Mouse (Mus musculus) E14TG2a.4 (cell line): ENCODE results near the gene Slc29a1.

ENCODE experiments used
- H3K27me3 ChIP-seq: 2 replicates; pipeline ENCODE4 v1.6.1; 2014; ENCODE audit warnings: low read length, control low read depth; ENCODE audit not compliant: insufficient read depth
- H3K36me3 ChIP-seq: 2 replicates; pipeline ENCODE4 v1.6.1; 2014; ENCODE audit warnings: low read length, control low read depth; ENCODE audit not compliant: insufficient read depth
- H3K4me1 ChIP-seq: replicated peaks from 2 replicates; pipeline ENCODE4 v1.6.1; 2014; ENCODE audit warnings: low read depth, low read length, control low read depth
- H3K4me3 ChIP-seq: replicated peaks from 2 replicates; pipeline ENCODE4 v1.5.1; 2014; ENCODE audit warnings: mild to moderate bottlenecking, low read length
- H3K9me3 ChIP-seq: 2 replicates; pipeline ENCODE4 v1.6.1; 2014; ENCODE audit warnings: low read length, control low read depth
- CTCF ChIP-seq: conservative IDR thresholded peaks from 2 replicates; pipeline ENCODE4 v1.5.1; 2014; ENCODE audit warnings: low read length
- NANOG ChIP-seq: IDR thresholded peaks from 2 replicates; pipeline ENCODE4 v1.6.1; 2014; ENCODE audit warnings: borderline replicate concordance, low read length, mixed read lengths
- POU5F1 ChIP-seq: IDR thresholded peaks from 2 replicates; pipeline ENCODE4 v1.6.1; 2014; ENCODE audit warnings: low read length, borderline replicate concordance

The Slc29a1 gene

DNA sequence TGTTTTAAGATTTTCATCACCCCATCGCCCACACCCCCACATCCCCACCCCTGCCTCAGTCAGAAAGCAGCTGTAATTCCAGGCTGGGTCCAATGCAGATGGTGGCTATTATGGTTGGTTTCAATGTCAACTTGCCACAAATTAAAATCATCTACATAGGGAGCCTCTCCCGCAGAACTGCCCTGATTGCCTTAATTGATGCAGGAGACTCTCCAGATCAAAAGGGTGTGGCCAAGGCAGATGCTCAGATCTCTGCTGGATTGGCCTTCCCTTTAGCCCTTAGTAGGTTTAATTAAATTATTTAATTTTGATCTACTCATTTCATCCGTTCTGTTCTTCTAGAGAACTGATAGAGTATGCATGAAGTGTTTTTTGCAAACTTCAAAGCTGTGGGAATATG lies 3.6 kb upstream of the Slc29a1 start:
- Histone ChIP-seq H3K4me1 (peaks cover 83% of the 10 kb centered on the region), H3K36me3 (peaks cover 22% of the 10 kb centered on the region), H3K27me3 (no peaks in the 10 kb centered on the region), H3K4me3 (peak overlapping the region; percentile 93), H3K9me3 (no peaks in the 10 kb centered on the region)
- no peak for TF ChIP-seq CTCF
- no peak for TF ChIP-seq NANOG
- no peak for TF ChIP-seq POU5F1

DNA sequence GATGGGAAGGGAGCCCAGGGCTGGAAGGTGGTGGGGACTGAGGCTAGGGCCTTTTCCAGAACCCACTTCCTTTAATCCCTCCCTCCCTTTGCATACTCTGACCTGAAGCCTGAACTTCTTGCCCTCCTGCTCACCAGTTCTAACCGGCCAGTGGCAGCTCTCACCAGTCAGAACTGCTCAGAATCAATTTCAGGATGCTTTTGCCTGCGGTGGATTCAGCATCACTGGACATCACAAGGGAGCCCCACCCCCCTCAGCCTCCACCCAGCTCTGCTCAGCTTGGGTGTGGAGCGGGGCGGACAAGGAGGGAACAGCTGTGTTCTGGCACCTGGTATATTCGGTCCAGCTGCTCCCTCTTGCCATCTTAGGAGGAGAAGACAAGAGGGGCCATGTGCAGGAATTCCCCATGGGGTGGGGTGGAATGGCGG lies 2.5 kb upstream of the Slc29a1 start, which contains the start of gene Mymx:
TSS of gene Mymx (minus strand) at position 226 of the 428 bp plus-strand sequence.
- Histone ChIP-seq H3K4me3 (peak within 1 kb of the TSS; percentile 93), H3K9me3 (no peaks in the 10 kb centered on the region), H3K27me3 (no peaks in the 10 kb centered on the region), H3K4me1 (peaks cover 83% of the 10 kb centered on the region), H3K36me3 (peaks cover 24% of the 10 kb centered on the region)
- TF ChIP-seq POU5F1 (no peak), NANOG (no peak), CTCF (no peak)

DNA sequence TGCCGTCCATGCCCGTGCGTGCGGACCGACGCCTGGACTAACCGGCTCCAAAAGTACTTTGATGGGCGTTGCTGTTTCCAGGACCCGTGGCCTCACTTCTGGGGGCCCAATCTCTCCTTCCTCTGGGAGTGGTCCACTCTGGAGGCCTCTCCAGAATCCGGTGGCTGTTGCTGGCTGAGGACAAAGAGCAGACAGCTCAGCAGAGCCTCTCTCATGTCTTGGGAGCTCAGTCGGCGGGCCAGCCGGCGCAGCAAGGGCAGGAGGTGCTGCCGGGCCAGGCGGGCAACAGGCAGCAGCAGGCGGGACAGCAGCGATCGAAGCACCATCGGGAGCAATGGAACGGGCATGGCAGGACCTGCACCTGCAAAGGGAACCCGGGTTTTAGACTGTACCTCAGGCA lies 1.9 kb upstream of the Slc29a1 start:
- TF ChIP-seq POU5F1 (no peak), CTCF (no peak), NANOG (no peak)
- H3K27me3 ChIP-seq, result no peaks in the 10 kb centered on the region
- peaks cover 24% of the 10 kb centered on the region for H3K36me3 ChIP-seq
- H3K4me3 ChIP-seq, result peak overlapping the region; percentile 93
- H3K9me3 ChIP-seq, result no peaks in the 10 kb centered on the region
- H3K4me1 ChIP-seq, result peaks cover 83% of the 10 kb centered on the region

DNA sequence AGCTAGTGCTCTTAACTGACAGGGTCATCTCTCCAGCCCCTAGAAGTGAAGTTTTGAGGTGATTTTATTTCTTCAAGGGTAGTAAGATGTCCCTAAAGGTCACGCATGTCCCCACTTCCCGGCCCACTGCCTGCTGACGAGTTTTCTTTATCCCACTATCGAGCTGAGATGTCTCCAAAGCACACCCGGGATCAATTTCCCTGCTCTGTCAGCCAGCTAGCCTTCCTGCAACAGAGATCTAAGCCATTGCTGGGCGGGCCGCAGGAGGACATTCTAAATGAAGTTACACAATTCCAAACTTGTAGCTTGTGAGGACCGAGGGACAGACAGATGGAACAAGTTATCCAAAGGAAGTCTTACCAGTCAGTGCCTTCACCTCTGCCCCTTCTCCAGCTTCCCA lies 861 bp upstream of the Slc29a1 start:
- Histone ChIP-seq H3K9me3 (no peaks in the 10 kb centered on the region), H3K27me3 (no peaks in the 10 kb centered on the region), H3K4me3 (peak overlapping the region; percentile 93), H3K36me3 (peaks cover 24% of the 10 kb centered on the region), H3K4me1 (peaks cover 78% of the 10 kb centered on the region)
- TF ChIP-seq CTCF, result no peak

DNA sequence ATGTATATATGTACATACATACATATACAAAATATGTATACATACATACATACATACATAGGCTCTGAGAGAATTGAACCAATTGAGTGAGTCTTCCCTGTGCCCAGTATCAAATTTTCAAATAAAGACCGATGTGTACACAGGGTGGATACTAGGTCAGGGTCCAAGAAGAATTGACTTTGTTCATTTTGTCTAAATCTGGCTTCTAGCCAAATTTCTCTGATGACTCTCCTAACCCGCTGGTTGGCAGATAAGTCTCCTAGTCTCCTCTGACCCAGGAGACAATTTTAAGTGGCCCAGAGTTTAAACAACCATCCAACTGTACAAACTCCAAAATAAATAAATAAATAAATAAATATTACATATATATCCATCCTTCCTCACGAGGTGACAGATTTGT lies 515 bp downstream of the Slc29a1 start:
- Histone ChIP-seq H3K4me1 (peaks cover 77% of the 10 kb centered on the region), H3K4me3 (peak overlapping the region; percentile 93), H3K36me3 (peaks cover 24% of the 10 kb centered on the region), H3K27me3 (no peaks in the 10 kb centered on the region), H3K9me3 (no peaks in the 10 kb centered on the region)
- no peak for TF ChIP-seq POU5F1
- TF ChIP-seq NANOG, result no peak
- no peak for TF ChIP-seq CTCF

DNA sequence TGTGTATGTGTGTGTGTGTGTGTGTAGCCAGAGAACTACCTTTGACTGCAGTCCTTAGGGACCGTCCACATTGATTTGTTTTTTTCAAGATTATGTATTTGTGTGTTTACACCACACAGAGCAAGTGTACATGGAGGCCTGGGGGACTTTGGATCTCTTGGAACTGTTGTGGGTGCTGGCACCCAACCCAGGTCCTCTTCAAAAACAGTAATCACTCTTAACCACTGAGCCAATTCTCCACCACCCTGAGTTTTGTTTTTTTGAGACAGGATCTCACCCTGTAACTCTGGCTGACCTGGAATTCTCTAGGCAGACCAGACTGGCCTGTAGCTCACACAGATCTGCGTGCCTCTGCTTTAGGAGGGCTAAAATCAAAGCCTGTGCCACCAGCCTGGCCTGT lies 1.0 kb downstream of the Slc29a1 start:
- H3K27me3 ChIP-seq, result no peaks in the 10 kb centered on the region
- no peak for TF ChIP-seq POU5F1
- no peak for TF ChIP-seq CTCF
- no peak for TF ChIP-seq NANOG

DNA sequence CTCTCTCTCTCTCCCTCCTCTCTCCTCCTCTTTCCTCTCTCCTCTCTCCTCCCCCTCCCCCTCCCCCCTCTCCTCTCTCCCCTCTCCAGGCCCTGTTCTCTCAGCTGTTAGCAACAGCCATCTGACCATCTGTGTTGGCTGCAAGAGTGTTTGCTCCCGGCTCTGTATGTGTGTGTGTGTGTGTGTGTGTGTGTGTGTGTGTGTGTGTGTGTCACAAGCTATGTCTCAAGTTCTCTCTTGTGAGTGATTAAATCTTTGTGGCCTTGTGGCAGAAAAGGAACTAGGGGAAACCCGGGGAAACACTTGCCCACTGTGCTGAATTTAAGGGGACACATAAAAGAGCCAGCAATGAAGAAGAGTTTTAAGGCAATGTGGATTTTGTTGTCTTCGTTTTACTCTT lies 1.6 kb downstream of the Slc29a1 start:
- Histone ChIP-seq H3K27me3 (no peaks in the 10 kb centered on the region), H3K36me3 (peaks cover 34% of the 10 kb centered on the region), H3K4me1 (peaks cover 77% of the 10 kb centered on the region), H3K4me3 (peak overlapping the region; percentile 17; the same call in 1 of the 2 replicates), H3K9me3 (no peaks in the 10 kb centered on the region)
- TF ChIP-seq CTCF (no peak), NANOG (no peak), POU5F1 (no peak)

More for the DNA sequence above, 1.0 kb downstream of the Slc29a1 start:
- Histone ChIP-seq H3K4me1 (peaks cover 77% of the 10 kb centered on the region), H3K9me3 (no peaks in the 10 kb centered on the region), H3K36me3 (peaks cover 28% of the 10 kb centered on the region), H3K4me3 (peak overlapping the region; percentile 93)

DNA sequence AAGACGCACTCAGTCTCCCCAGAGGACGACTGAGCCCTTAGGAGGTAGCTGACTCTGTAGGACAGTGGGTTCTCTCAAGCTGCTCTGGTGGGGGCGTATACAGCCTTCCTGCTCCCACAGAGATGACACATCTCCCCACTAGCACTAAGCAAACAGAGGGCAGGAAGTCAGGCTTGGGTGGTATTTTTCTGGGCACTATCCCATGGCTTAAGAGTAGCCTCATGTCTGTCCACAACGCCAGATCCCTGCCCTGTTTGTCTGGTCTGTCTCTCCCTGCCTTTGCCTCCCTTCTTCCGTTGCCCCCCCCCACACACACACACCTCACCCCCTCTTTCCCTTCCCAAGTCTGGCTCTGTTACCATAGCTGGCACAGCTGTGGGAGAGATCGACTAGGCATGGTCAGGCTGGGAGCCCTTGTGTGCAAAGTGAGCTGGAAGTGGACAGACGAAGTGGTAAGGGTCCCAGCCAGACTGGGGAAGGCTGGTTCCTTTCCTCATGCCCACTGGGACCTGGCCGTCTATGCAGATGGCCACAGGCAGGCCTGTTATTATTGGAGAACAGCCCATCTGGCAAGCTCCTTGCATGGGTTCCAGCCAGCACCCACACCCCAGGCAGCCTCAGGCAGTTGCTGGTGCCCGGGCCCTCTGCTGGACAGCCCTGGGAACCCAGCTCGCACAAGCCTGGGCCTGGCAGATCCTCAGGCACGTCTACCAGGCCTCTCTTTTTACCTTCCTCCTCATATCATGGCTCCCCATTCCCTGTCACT lies 2.6 kb downstream of the Slc29a1 start:
- Histone ChIP-seq H3K9me3 (no peaks in the 10 kb centered on the region), H3K36me3 (peaks cover 43% of the 10 kb centered on the region), H3K27me3 (no peaks in the 10 kb centered on the region), H3K4me1 (peaks cover 80% of the 10 kb centered on the region), H3K4me3 (peak overlapping the region; percentile 98)
- TF ChIP-seq NANOG (no peak), CTCF (no peak), POU5F1 (no peak)
